Mouse (Mus musculus) midbrain, postnatal 0 days (tissue): Measurements from ENCODE around the gene Pla1a. TPM values are rescaled to one million over a fixed set of nuclear protein-coding genes. Genes with fewer than 3 reads are reported as not detected.

Experiments
- ATAC-seq: fragments of 200-750 bp; cut with Nextera tagmentation; 2 replicates; pipeline ENCODE4 v1.8.0; 2017; ENCODE audit warnings: moderate number of reproducible peaks, mild to moderate bottlenecking, moderate TSS enrichment, moderate library complexity; ENCODE audit not compliant: low FRiP score
- DNase-seq: peaks from one replicate; pipeline ENCODE4 v3.0.0-alpha.2; 2015; ENCODE audit warnings: low spot score
- H3K27ac ChIP-seq: fragments of 300-500 bp; sonication (generic); 2 replicates; pipeline ENCODE4 v1.5.1; 2014; ENCODE audit warnings: low read depth, mild to moderate bottlenecking, low read length, mixed read lengths
- H3K27me3 ChIP-seq: fragments of 300-500 bp; sonication (generic); 2 replicates; pipeline ENCODE4 v1.6.1; 2014; ENCODE audit warnings: low read length, control low read depth, mixed read lengths; ENCODE audit not compliant: insufficient read depth
- H3K36me3 ChIP-seq: fragments of 300-500 bp; sonication (generic); 2 replicates; pipeline ENCODE4 v1.6.1; 2014; ENCODE audit warnings: low read length, control low read depth, mixed read lengths; ENCODE audit not compliant: insufficient read depth
- H3K4me1 ChIP-seq: fragments of 300-500 bp; sonication (generic); 2 replicates; pipeline ENCODE4 v1.6.1; 2014; ENCODE audit warnings: mild to moderate bottlenecking, control low read depth, antibody characterized with exemption, low read length, mixed read lengths; ENCODE audit not compliant: insufficient read depth
- H3K4me2 ChIP-seq: fragments of 300-500 bp; sonication (generic); 2 replicates; pipeline ENCODE4 v1.6.1; 2014; ENCODE audit warnings: low read depth, mild to moderate bottlenecking, low read length, mixed read lengths; ENCODE audit not compliant: poor library complexity, severe bottlenecking
- H3K4me3 ChIP-seq: fragments of 300-500 bp; sonication (generic); 2 replicates; pipeline ENCODE4 v1.5.1; 2014; ENCODE audit warnings: low read depth, mild to moderate bottlenecking, low read length, moderate library complexity
- H3K9ac ChIP-seq: fragments of 300-500 bp; sonication (generic); replicated peaks from 2 replicates; pipeline ENCODE4 v1.6.1; 2014; ENCODE audit warnings: mild to moderate bottlenecking, low read length, moderate library complexity, mixed read lengths; ENCODE audit not compliant: poor library complexity, severe bottlenecking
- H3K9me3 ChIP-seq: fragments of 300-500 bp; sonication (generic); 2 replicates; pipeline ENCODE4 v1.6.1; 2016; ENCODE audit warnings: low read length, control low read depth
- CTCF ChIP-seq: IDR thresholded peaks from 2 replicates; pipeline ENCODE4 v1.5.1; 2016; ENCODE audit warnings: antibody characterized with exemption, mild to moderate bottlenecking
- WGBS: fragments of 180-500 bp; shearing (Covaris S2); extraction: QIAGEN DNeasy Blood & Tissue Kit; methylation state at CpG from one replicate; pipeline ENCODE4 v1.1.7; 2014; 5-methylcytosine and 5-hydroxymethylcytosine counted together
- polyA plus RNA-seq: library from polyadenylated mRNA; unstranded; fragments of >200 nt; fragmentation: Nextera tagmentation; extraction: Ambion mirVana; gene quantifications from 2 replicates; pipeline ENCODE4 v1.2.1, GENCODE M21; 2015
- total RNA-seq: library from RNA; depleted of rRNA; stranded (reverse); fragments of >200 nt; gene quantifications from 2 replicates; pipeline ENCODE4 v1.2.3, GENCODE M21; 2014; rRNA removed

Gene Pla1a
- total and polyA plus RNA-seq, 2 experiments from 2014 or later = 1.4 to 1.6 TPM

- ATAC-seq = no peak
- no peak for TF ChIP-seq CTCF
- Histone ChIP-seq H3K4me1 (peaks cover 5% of the 10 kb centered on the region; the same call in 1 of the 2 replicates), H3K4me3 (no peak overlapping the region), H3K36me3 (peaks cover 14% of the 10 kb centered on the region), H3K27ac (no peak overlapping the region), H3K9me3 (no peaks in the 10 kb centered on the region), H3K4me2 (no peak overlapping the region), H3K27me3 (no peaks in the 10 kb centered on the region), H3K9ac (no peak overlapping the region)
- 91% methylated on average over 2 of the region's 2 CpGs for WGBS
- DNase-seq = no peak
These were observed 83.1 kb downstream of the Pla1a start for GRCm38 (mm10) chr16:38349881-38350280.

- Histone ChIP-seq H3K4me1 (peaks cover 5% of the 10 kb centered on the region; the same call in 1 of the 2 replicates), H3K27me3 (no peaks in the 10 kb centered on the region), H3K4me3 (no peak overlapping the region), H3K9ac (no peak overlapping the region), H3K27ac (no peak overlapping the region), H3K9me3 (no peaks in the 10 kb centered on the region), H3K36me3 (peaks cover 14% of the 10 kb centered on the region), H3K4me2 (no peak overlapping the region)
- no peak for TF ChIP-seq CTCF
- DNase-seq (no peak), ATAC-seq (no peak)
- WGBS = 96% methylated on average over 9 of the region's 9 CpGs
These were observed 84.7 kb downstream of the Pla1a start for GRCm38 (mm10) chr16:38348217-38348761.

GRCm38 (mm10) chr16:38347588-38347987, 85.4 kb downstream of the Pla1a start:
- peaks cover 14% of the 10 kb centered on the region for H3K36me3 ChIP-seq
- no peaks in the 10 kb centered on the region for H3K9me3 ChIP-seq
- H3K27ac ChIP-seq = no peak overlapping the region
- DNase-seq (no peak), ATAC-seq (no peak)
- WGBS = 67% methylated on average over 6 of the region's 6 CpGs
- H3K4me1 ChIP-seq = peaks cover 5% of the 10 kb centered on the region; the same call in 1 of the 2 replicates
- peak overlapping the region; percentile 84 for H3K4me3 ChIP-seq
- no peak for TF ChIP-seq CTCF
- peak overlapping the region; percentile 76 for H3K9ac ChIP-seq
- peak overlapping the region; percentile 82 for H3K4me2 ChIP-seq
- no peaks in the 10 kb centered on the region for H3K27me3 ChIP-seq

GRCm38 (mm10) chr16:38346529-38347325, 86.2 kb downstream of the Pla1a start, which contains the start of the genes Cox17 and Gm21987:
Gene Cox17 (plus strand): TSS chr16:38346991.
Gene Gm21987 (plus strand): TSS chr16:38347040.
- H3K4me2 ChIP-seq = peak within 1 kb of the TSS; percentile 82
- H3K4me3 ChIP-seq = peak within 1 kb of the TSS; percentile 84
- peaks cover 7% of the 10 kb centered on the region for H3K36me3 ChIP-seq
- DNase-seq (peak; percentile 98), ATAC-seq (peak; percentile 95)
- peak within 1 kb of the TSS; percentile 76 for H3K9ac ChIP-seq
- no peaks in the 10 kb centered on the region for H3K9me3 ChIP-seq
- 3% methylated on average over 35 of the region's 35 CpGs for WGBS
- H3K27ac ChIP-seq = peak within 1 kb of the TSS; percentile 78
- no peaks in the 10 kb centered on the region for H3K27me3 ChIP-seq
- TF ChIP-seq CTCF = no peak
- H3K4me1 ChIP-seq = peaks cover 5% of the 10 kb centered on the region; the same call in 1 of the 2 replicates

Other genes with a start within 250 kb of the Pla1a start
- gene Nr1i2, start 138.3 kb downstream of the Pla1a start, total RNA-seq = not detected in 2 replicates
- not detected in 2 replicates for gene Nr1i2, start 138.3 kb downstream of the Pla1a start, polyA plus RNA-seq
- gene Maats1, start 91.0 kb downstream of the Pla1a start, total RNA-seq = 1.2 and 2.1 TPM in 2 replicates
- 1.0 and 1.5 TPM in 2 replicates for gene Maats1, start 91.0 kb downstream of the Pla1a start, polyA plus RNA-seq
- 14.5 and 15.0 TPM in 2 replicates for gene Cox17, start 86.2 kb downstream of the Pla1a start, total RNA-seq
- gene Cox17, start 86.2 kb downstream of the Pla1a start, polyA plus RNA-seq = 65.3 and 66.1 TPM in 2 replicates
- not detected in 2 replicates for gene Gm21987, start 86.1 kb downstream of the Pla1a start, total RNA-seq
- not detected in 2 replicates for gene Gm21987, start 86.1 kb downstream of the Pla1a start, polyA plus RNA-seq
- 1.5 TPM in 2 replicates for gene Popdc2, start 70.9 kb downstream of the Pla1a start, total RNA-seq
- gene Popdc2, start 70.9 kb downstream of the Pla1a start, polyA plus RNA-seq = 0.49 and 0.69 TPM in 2 replicates
- 50.4 and 54.8 TPM in 2 replicates for gene Adprh, start 19.6 kb upstream of the Pla1a start, total RNA-seq
- 147 and 148 TPM in 2 replicates for gene Adprh, start 19.6 kb upstream of the Pla1a start, polyA plus RNA-seq
- gene Cd80, start 22.4 kb upstream of the Pla1a start, total RNA-seq = 0.33 TPM in 1 of 2 replicates, not detected in the other
- 0.33 and 0.39 TPM in 2 replicates for gene Cd80, start 22.4 kb upstream of the Pla1a start, polyA plus RNA-seq
- 29.4 and 33.1 TPM in 2 replicates for gene Timmdc1, start 89.5 kb upstream of the Pla1a start, total RNA-seq
- gene Timmdc1, start 89.5 kb upstream of the Pla1a start, polyA plus RNA-seq = 25.8 and 26.3 TPM in 2 replicates
- 39.9 and 41.5 TPM in 2 replicates for gene Poglut1, start 117.1 kb upstream of the Pla1a start, total RNA-seq
- 33.1 and 33.3 TPM in 2 replicates for gene Poglut1, start 117.1 kb upstream of the Pla1a start, polyA plus RNA-seq
- 15.1 and 25.5 TPM in 2 replicates for gene Tmem39a, start 125.6 kb upstream of the Pla1a start, total RNA-seq
- gene Tmem39a, start 125.6 kb upstream of the Pla1a start, polyA plus RNA-seq = 13.2 and 15.1 TPM in 2 replicates